8 mouse cellular contexts compared by ENCODE assay signal in the genomic region with DNA sequence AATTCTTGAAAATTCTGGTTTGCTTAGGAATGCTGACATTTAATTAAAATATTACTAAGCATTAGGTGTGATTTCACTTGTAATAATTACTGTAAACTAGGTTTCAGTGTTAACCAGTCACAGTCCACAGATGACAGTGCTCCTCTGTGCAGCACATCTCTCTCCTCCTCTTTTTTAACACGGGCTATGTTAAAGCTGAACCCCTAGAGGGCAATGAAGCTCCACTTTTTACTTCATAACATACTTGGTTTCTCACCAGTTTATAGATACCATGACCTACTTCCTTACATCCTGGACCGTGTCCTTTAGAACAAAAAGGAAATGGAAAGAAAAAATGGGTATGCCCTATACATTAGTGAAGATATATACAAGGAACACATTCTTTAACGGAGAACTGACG. TPM values are rescaled to one million over a fixed set of nuclear protein-coding genes. Genes with fewer than 3 reads are reported as not detected.
A peak's percentile ranks its signal among the peaks of the same experiment; 100 is the strongest.
DNase-seq lines count a peak whose midpoint lies in the region; ATAC-seq lines count a peak whose summit lies in the region.

No protein-coding gene starts in this region.

- no peak for DNase-seq in kidney, postnatal 25 days
- peak; percentile 31 for DNase-seq in adipocyte (ENCODE audit: low spot score)
- no peak for DNase-seq in T-cell, adult 2 months (ENCODE audit: low spot score)
- DNase-seq in heart, adult 9 months (ENCODE audit: low spot score in 2 of 2): no peak
- no peak for DNase-seq in adrenal gland, adult 18-20 months (ENCODE audit: low spot score in 2 of 2)

- no peak overlapping the region for H3K27ac ChIP-seq in kidney, embryonic 15.5 days

- no peaks in the 10 kb centered on the region for H3K9me3 ChIP-seq in kidney, embryonic 15.5 days (replicated peaks)

- H3K27me3 ChIP-seq in kidney, embryonic 15.5 days: no peaks in the 10 kb centered on the region

- 52% methylated on average over 4 of the region's 4 CpGs for WGBS in kidney, embryonic 15.5 days

- H3K36me3 ChIP-seq in kidney, embryonic 15.5 days: no peaks in the 10 kb centered on the region

- no peak overlapping the region for H3K9ac ChIP-seq in kidney, embryonic 15.5 days

- H3K4me3 ChIP-seq in kidney, embryonic 15.5 days (replicated peaks): no peak overlapping the region

- peaks cover 2% of the 10 kb centered on the region; the same call in 1 of the 2 replicates for H3K4me1 ChIP-seq in kidney, embryonic 15.5 days

- H3K4me2 ChIP-seq in kidney, embryonic 15.5 days: no peak overlapping the region

- ATAC-seq in kidney, embryonic 15.5 days (replicated peaks; ENCODE audit: low FRiP score): 0 out of 2 replicates have a peak, but pooled peaks have one; percentile 18
- peak; percentile 82 for ATAC-seq in CD4-positive, CD25-positive, alpha-beta regulatory T cell, adult 4 months
- ATAC-seq in inflammation-experienced regulatory T-cells, adult 6 months: peak; percentile 70

RNA-seq across cellular contexts. Expression of a gene that starts 50.6 kb away (rescaled TPM):
- 45.5 and 56.2 TPM in 2 replicates for polyA plus RNA-seq in kidney, embryonic 15.5 days (2015; fragmentation: Nextera tagmentation; extraction: Ambion mirVana)
- polyA plus RNA-seq in CD4-positive, CD25-positive, alpha-beta regulatory T cell, adult 4 months (2017; shearing (Covaris generic)): 10 to 100 TPM; 81.0 to 83.6 TPM
- 100 to 1,000 TPM in 2 of 3 experiments, 10 to 100 TPM in 1; 93.2 to 110 (median 107) TPM for polyA plus RNA-seq in inflammation-experienced regulatory T-cells, adult 6 months (2017; shearing (Covaris generic))
- total RNA-seq in adrenal gland, adult 18-20 months (2021): 10 to 100 TPM; 31.9 to 32.1 TPM

RNA-seq across cellular contexts. Expression of a gene that starts 59.1 kb away (rescaled TPM):
- 71.0 and 74.7 TPM in 2 replicates for polyA plus RNA-seq in kidney, embryonic 15.5 days (2015; fragmentation: Nextera tagmentation; extraction: Ambion mirVana)
- 10 to 100 TPM; 75.5 to 89.0 TPM for polyA plus RNA-seq in CD4-positive, CD25-positive, alpha-beta regulatory T cell, adult 4 months (2017; shearing (Covaris generic))
- polyA plus RNA-seq in inflammation-experienced regulatory T-cells, adult 6 months (2017; shearing (Covaris generic)): 10 to 100 TPM; 64.2 to 82.6 (median 71.2) TPM
- total RNA-seq in adrenal gland, adult 18-20 months (2021): 10 to 100 TPM; 73.8 to 75.4 TPM

Comparison
In these comparisons a context has a peak if more than half of its experiments do, and no peak if none do; other contexts are left out.
1. ATAC-seq: peak in every context shown above with its lines; median percentile 82 in CD4-positive, CD25-positive, alpha-beta regulatory T cell, adult 4 months; 70 in inflammation-experienced regulatory T-cells, adult 6 months; 18 in kidney, embryonic 15.5 days.